Mouse (Mus musculus) brain, adult 10 weeks (tissue): ENCODE measurements around the gene Rragc. TPM values are rescaled to one million over a fixed set of nuclear protein-coding genes. Genes with fewer than 3 reads are reported as not detected.

Experiments used
- polyA plus RNA-seq: library from polyadenylated mRNA; stranded (reverse); fragments of 350-450 nt; fragmentation: Illumina TruSeq; extraction: RNeasy Lipid Tissue Mini Kit (QIAGEN cat#74804); gene quantifications from one replicate; pipeline ENCODE4 v1.2.3, GENCODE M21; 2015; ENCODE audit warnings: low read depth, low replicate concordance

The Rragc gene
- polyA plus RNA-seq: 75.4 TPM

DNA sequence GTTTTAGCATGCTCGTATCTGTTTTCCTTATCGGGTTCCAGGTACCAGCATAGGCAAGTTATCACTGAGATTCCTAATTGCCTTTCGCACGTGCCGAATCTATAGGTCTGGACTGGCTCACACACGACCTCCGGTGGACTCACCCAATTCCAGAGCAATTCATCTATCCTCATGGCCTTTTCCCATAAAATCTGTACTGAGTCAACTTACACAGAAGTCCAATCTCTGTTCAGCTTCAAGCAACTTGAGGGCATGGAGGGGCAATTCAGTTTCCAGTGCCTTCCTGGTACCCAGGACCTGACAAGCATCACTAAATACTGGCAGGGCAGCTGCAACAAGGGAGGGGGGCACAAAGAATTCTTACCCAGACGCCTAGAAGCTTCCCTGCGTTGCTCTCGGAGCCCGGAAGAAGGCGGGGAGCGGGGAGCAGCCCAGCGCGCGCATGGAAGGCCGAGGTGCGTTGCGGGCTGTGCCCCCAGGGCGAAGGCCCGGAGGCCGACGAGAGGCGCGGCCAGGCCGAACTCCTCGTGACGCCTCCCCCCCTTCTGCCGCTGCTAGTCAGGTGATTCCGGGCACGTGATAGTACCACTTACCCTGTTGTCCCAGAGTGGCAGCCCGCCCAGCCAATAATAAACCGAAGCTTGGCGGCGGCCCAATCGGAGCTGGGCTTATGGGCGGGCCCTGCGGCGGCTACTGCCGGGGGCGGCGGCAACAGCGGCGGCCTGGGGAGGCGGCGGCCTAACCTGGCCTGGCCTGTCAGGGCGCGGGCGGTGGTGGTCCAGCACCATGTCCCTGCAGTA, at the start of gene Rragc:
Gene Rragc, plus strand, starts transcription at position 699 of the 800 bp plus-strand sequence.

DNA sequence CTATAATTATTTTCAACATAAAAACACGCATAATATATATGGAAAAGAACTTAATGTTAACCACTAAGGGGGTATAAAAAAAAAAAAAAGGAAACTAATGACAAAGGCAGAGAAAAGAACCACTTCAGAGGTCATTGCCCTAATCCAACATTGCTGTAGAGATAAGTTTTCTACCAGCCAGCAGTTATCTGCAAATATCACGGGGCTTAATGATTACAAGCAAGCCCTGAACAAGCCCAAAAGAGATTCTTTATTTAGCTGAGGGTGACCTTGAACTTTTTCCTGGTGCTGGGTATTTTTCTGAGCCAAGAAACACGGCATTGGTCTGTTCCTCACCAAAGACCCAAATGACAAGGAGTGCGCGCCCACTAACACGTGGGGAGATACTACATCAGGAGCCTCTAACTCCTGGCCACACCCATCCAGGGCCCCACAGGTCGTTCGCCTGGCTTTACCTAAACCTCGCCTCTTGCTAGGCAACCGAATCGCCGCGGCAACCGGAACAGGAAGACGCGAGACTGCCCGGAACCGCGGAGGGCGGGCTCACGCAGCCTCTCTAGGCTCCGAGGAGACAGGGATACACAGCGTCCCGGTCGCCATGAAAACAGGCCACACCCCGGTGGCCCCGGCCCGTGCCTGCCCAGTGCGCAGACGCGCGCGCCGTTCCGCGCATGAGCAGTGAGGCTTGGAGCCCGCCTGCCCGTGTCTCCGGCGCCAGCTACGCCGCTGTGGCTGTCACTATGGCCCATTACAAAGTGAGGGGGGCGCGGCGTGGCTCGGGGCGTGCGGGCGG, 12.7 kb upstream of the Rragc start, which contains the start of gene Mycbp:
Gene Mycbp, plus strand, starts transcription at position 500 of the 793 bp plus-strand sequence.

DNA sequence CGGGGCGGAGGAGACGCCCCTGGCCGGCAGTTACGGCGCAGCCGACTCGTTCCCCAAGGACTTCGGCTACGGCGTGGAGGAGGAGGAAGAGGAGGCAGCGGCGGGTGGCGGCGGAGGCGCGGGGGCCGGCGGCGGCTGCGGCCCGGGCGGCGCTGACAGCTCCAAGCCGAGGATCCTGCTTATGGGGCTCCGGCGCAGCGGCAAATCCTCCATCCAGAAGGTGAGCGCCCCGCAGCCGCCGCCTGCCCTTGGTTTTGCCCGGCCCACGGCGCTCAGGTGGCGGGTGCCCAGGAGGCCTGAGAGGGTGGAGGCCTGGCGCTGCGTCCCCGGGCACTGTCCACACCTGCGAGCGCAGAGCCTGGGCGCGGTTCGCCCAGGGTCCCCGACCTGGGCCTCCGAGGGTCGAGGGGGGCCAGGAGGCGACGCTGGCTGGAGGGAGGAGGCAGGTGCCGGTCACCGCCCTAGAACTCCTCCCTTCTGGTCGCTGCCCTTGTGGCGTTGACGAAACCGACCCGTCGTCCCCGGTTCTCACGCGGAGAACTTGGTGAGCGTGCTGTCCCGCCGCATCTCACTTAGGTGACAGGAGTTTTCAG, 398 bp downstream of the Rragc start, which contains the start of gene 4930535I16Rik:
Gene 4930535I16Rik, minus strand, starts transcription at position 475 of the 593 bp plus-strand sequence.

Other genes starting within 250 kb of the Rragc start
- gene Macf1, start 233.1 kb upstream of the Rragc start, polyA plus RNA-seq: 131 TPM
- gene Ndufs5, start 199.2 kb upstream of the Rragc start, polyA plus RNA-seq: 577 TPM
- gene Akirin1, start 167.1 kb upstream of the Rragc start, polyA plus RNA-seq: 64.2 TPM
- gene Rhbdl2, start 129.6 kb upstream of the Rragc start, polyA plus RNA-seq: 1.7 TPM
- gene 4933427I04Rik, start 57.8 kb upstream of the Rragc start, polyA plus RNA-seq: not detected
- gene Mycbp, start 12.6 kb upstream of the Rragc start, polyA plus RNA-seq: 21.7 TPM
- gene 4930535I16Rik, start 576 bp downstream of the Rragc start, polyA plus RNA-seq: not detected